ENCODE assay signal across 22 mouse cellular contexts in the genomic region with DNA sequence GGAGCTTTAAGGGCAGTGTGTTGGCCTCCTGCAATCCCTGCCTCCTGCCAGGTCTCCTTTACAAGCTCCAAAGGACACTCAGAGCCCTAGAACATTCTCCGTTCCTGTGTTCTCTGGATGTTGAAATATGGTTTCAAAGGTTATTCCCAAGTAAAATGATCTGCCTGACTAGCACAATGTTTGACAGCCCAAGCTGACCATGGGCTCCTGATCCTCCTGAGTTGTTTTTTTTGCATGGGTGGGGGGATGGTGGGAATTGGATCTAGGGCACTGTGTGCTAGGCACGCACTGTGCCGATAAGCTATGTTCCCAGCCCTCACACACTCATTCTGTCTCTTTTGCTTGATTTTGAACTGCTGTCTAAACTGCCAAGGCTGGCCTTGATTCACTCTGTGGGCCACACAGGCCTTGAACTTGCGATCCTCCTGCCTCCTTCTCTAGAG. TPM values are rescaled to one million over a fixed set of nuclear protein-coding genes. Genes with fewer than 3 reads are reported as not detected.
DNase-seq lines count a peak whose midpoint lies in the region; ATAC-seq and TF ChIP-seq lines count a peak whose summit lies in the region.
"Had no signal": no experiment of that assay in that cellular context is flagged by ENCODE, and none has a peak within 500 bp of the region (broad histone marks: within the 10 kb centered on the region; RNA-seq: fewer than 3 reads in every experiment).

No protein-coding gene starts in this region.

- DNase-seq in kidney, adult 11 months = peak; percentile 62
- no peak for DNase-seq in kidney, postnatal 4 days
- peak; percentile 71 to 80 for DNase-seq in kidney, postnatal 36 days
- DNase-seq in adipocyte (ENCODE audit: low spot score) = peak; percentile 72
- DNase-seq in adrenal gland, postnatal 36 days = peak; percentile 47 to 52
- DNase-seq in heart, adult 2 months = no peak
- DNase-seq: cerebellum, adult 9-10 months; heart, postnatal 36 days; layer of hippocampus, postnatal 36 days; right cerebral cortex, adult 18-20 months; right cerebral cortex, postnatal 4 days; thymus, adult 18-20 months; thymus, postnatal 36 days had no signal

- H3K9me3 ChIP-seq in kidney, embryonic 15.5 days (replicated peaks) = no peaks in the 10 kb centered on the region
- H3K9me3 ChIP-seq: forebrain, embryonic 13.5 days; heart, embryonic 15.5 days; hindbrain, embryonic 13.5 days; midbrain, embryonic 10.5 days; neural tube, embryonic 15.5 days had no signal

- 75% methylated on average over 4 of the region's 4 CpGs for whole genome bisulfite sequencing in kidney, embryonic 15.5 days
- WGBS in heart, adult 2 months = 93% methylated on average over 4 of the region's 4 CpGs

- TF ChIP-seq EP300 in heart, adult 2 months (IDR thresholded peaks at IDR 0.05; ENCODE audit: insufficient read depth, low read depth, low read length) = no peak

- no peak overlapping the region for H3K27ac ChIP-seq in kidney, embryonic 15.5 days
- H3K27ac ChIP-seq in heart, adult 2 months = no peak overlapping the region
- H3K27ac ChIP-seq: forebrain, embryonic 13.5 days; heart, embryonic 15.5 days; hindbrain, embryonic 13.5 days; liver, embryonic 14.5 days; midbrain, embryonic 10.5 days; neural tube, embryonic 15.5 days had no signal

- no peak overlapping the region for H3K4me3 ChIP-seq in kidney, embryonic 15.5 days (replicated peaks)
- H3K4me3 ChIP-seq in heart, adult 2 months = no peak overlapping the region
- H3K4me3 ChIP-seq: forebrain, embryonic 13.5 days; heart, embryonic 15.5 days; hindbrain, embryonic 13.5 days; midbrain, embryonic 10.5 days; neural tube, embryonic 15.5 days had no signal

- no peak for TF ChIP-seq CTCF in heart, adult 2 months (IDR thresholded peaks at IDR 0.05)

- intact Hi-C loops in heart, adult 2 months (cut with DNase I) = no loop called here

- ATAC-seq in kidney, embryonic 15.5 days (replicated peaks; ENCODE audit: low FRiP score) = no peak
- ATAC-seq: forebrain, embryonic 13.5 days; inflammation-experienced regulatory T-cells, adult 6 months; lung, postnatal 0 days had no signal

- no peaks in the 10 kb centered on the region for H3K27me3 ChIP-seq in kidney, embryonic 15.5 days
- no peaks in the 10 kb centered on the region for H3K27me3 ChIP-seq in heart, adult 2 months (ENCODE audit: control insufficient read depth, insufficient read depth, low read length)
- H3K27me3 ChIP-seq: forebrain, embryonic 13.5 days; heart, embryonic 15.5 days; hindbrain, embryonic 13.5 days; neural tube, embryonic 15.5 days had no signal

- TF ChIP-seq POLR2A in heart, adult 2 months (IDR thresholded peaks at IDR 0.05; ENCODE audit: insufficient read depth, low read depth, low read length) = no peak

- no peaks in the 10 kb centered on the region for H3K4me1 ChIP-seq in kidney, embryonic 15.5 days
- H3K4me1 ChIP-seq in heart, adult 2 months (ENCODE audit: control insufficient read depth, insufficient read depth, low read length) = no peaks in the 10 kb centered on the region
- H3K4me1 ChIP-seq: heart, embryonic 15.5 days had no signal

- H3K79me2 ChIP-seq in heart, adult 2 months (replicated peaks; ENCODE audit: control insufficient read depth, insufficient read depth, low read length) = no peaks in the 10 kb centered on the region

- no peak overlapping the region for H3K9ac ChIP-seq in kidney, embryonic 15.5 days
- H3K9ac ChIP-seq in heart, adult 2 months (ENCODE audit: low read depth, low read length) = no peak overlapping the region
- H3K9ac ChIP-seq: forebrain, embryonic 13.5 days; heart, embryonic 15.5 days; hindbrain, embryonic 13.5 days; liver, embryonic 14.5 days; neural tube, embryonic 15.5 days had no signal

- H3K36me3 ChIP-seq in kidney, embryonic 15.5 days = no peaks in the 10 kb centered on the region
- no peaks in the 10 kb centered on the region for H3K36me3 ChIP-seq in heart, adult 2 months (ENCODE audit: control insufficient read depth, insufficient read depth, low read length)
- H3K36me3 ChIP-seq: heart, embryonic 15.5 days; hindbrain, embryonic 13.5 days; midbrain, embryonic 10.5 days; neural tube, embryonic 15.5 days had no signal

- H3K4me2 ChIP-seq in kidney, embryonic 15.5 days = no peak overlapping the region
- H3K4me2 ChIP-seq: forebrain, embryonic 13.5 days; heart, embryonic 15.5 days; hindbrain, embryonic 13.5 days; neural tube, embryonic 15.5 days had no signal

RNA-seq across cellular contexts. Expression of a gene that starts 22.7 kb away (rescaled TPM):
- polyA plus RNA-seq in kidney, embryonic 15.5 days (2015; fragmentation: Nextera tagmentation; extraction: Ambion mirVana) = 11.1 and 12.0 TPM in 2 replicates
- 10 to 100 TPM; 75.3 to 86.8 TPM for total RNA-seq in adrenal gland, postnatal 36 days (2021)
- total RNA-seq in heart, adult 2 months (2021) = 10 to 100 TPM; 20.6 to 30.2 TPM
- 10.7 and 16.5 TPM in 2 replicates for polyA plus RNA-seq in heart, adult 2 months (2012; rRNA removed)

Comparison
In these comparisons a context has a peak if more than half of its experiments do, and no peak if none do; other contexts are left out.
1. DNase-seq: peak in kidney, adult 11 months (single experiment), kidney, postnatal 36 days (2 of 2), adipocyte (single experiment) and adrenal gland, postnatal 36 days (2 of 2); none in kidney, postnatal 4 days (0 of 2) and heart, adult 2 months (0 of 2).